Mouse (Mus musculus) lung, adult 2 months (tissue): ENCODE results near the gene Scn7a.

ENCODE experiments used
- CTCF ChIP-seq: fragments of 200-500 bp; IDR thresholded peaks from 2 replicates; pipeline ENCODE4 v1.5.1; 2011; ENCODE audit warnings: mild to moderate bottlenecking, low read length, control low read depth; ENCODE audit not compliant: insufficient read depth
- POLR2A ChIP-seq: fragments of 200-500 bp; IDR thresholded peaks from 2 replicates; pipeline ENCODE4 v1.6.1; 2011; ENCODE audit warnings: low read depth, mild to moderate bottlenecking, control low read depth, low read length, borderline replicate concordance; ENCODE audit errors: extremely low read depth

- TF ChIP-seq CTCF (no peak), POLR2A (no peak)
Observed at GRCm38 (mm10) chr2:66728002-66728401, 56.7 kb downstream of the Scn7a start.
